Mouse (Mus musculus): ENCODE results near the gene Trim59. TPM values are rescaled to one million over a fixed set of nuclear protein-coding genes. Genes with fewer than 3 reads are reported as not detected.
"Not testable (repeated sequence)": the region's sequence is repeated elsewhere in the genome, so short reads cannot be mapped to it uniquely, and the experiment has no call there.

The Trim59 gene
- polyA plus RNA-seq, 1 experiment from 2014 or later: 66.3 TPM

- Histone ChIP-seq H3K27me3 (ENCODE audit: control insufficient read depth, insufficient read depth, low read length) (no peaks in the 10 kb centered on the region), H3K4me1 (ENCODE audit: control insufficient read depth in 2 of 2, insufficient read depth in 2 of 2, low read length in 2 of 2) (no peaks in the 10 kb centered on the region), H3K9ac (ENCODE audit: low read length) (no peak overlapping the region), H3K27ac (replicated peaks in 1 of 2; ENCODE audit: control insufficient read depth in 1 of 2, insufficient read depth in 1 of 2, low read depth in 2 of 2, low read length in 2 of 2) (no peak overlapping the region), H3K36me3 (ENCODE audit: control insufficient read depth, insufficient read depth, low read length) (peaks cover 91% of the 10 kb centered on the region), H3K4me3 (ENCODE audit: control insufficient read depth in 1 of 2, insufficient read depth in 1 of 2, low read depth in 1 of 2, low read length in 2 of 2) (no peak overlapping the region), H3K9me3 (ENCODE audit: control insufficient read depth, low read length) (no peaks in the 10 kb centered on the region), H3K4me2 (ENCODE audit: low read length) (no peak overlapping the region)
- 68% methylated on average over 1 of the region's 1 CpGs for WGBS
- ATAC-seq (ENCODE audit: insufficient number of reproducible peaks, insufficient read depth, low FRiP score, low read depth): no peak
Measured at GRCm38 (mm10) chr3:69026133-69026783, 18.3 kb downstream of the Trim59 start.

DNA sequence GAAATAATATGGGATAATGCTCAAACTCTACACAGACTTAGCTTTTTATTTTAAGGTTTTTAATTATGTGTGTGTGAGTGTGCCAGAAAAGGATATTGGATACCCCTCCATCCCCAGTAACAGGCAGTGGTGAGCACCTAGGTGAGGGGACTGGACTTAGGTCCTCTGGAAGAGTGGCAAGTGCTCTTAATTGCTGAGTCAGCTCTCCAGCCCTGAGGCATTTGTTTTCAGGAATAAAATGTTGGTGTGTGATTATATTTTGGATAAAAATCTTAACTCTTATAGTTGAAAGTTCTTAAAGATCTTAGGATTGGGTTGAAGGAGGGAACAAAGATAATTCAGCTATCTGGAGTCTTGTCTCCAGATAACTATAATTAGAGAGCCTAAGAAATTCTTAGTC lies 23.8 kb downstream of the Trim59 start:
- Histone ChIP-seq H3K4me3 (ENCODE audit: control insufficient read depth in 1 of 2, insufficient read depth in 1 of 2, low read depth in 1 of 2, low read length in 2 of 2) (no peak overlapping the region), H3K4me1 (ENCODE audit: control insufficient read depth in 2 of 2, insufficient read depth in 2 of 2, low read length in 2 of 2) (no peaks in the 10 kb centered on the region), H3K9me3 (ENCODE audit: control insufficient read depth, low read length) (no peaks in the 10 kb centered on the region), H3K27me3 (ENCODE audit: control insufficient read depth, insufficient read depth, low read length) (no peaks in the 10 kb centered on the region), H3K27ac (replicated peaks in 1 of 2; ENCODE audit: control insufficient read depth in 1 of 2, insufficient read depth in 1 of 2, low read depth in 2 of 2, low read length in 2 of 2) (no peak overlapping the region), H3K36me3 (ENCODE audit: control insufficient read depth, insufficient read depth, low read length) (peaks cover 96% of the 10 kb centered on the region), H3K4me2 (ENCODE audit: low read length) (no peak overlapping the region), H3K9ac (ENCODE audit: low read length) (no peak overlapping the region)
- no peak for ATAC-seq (ENCODE audit: insufficient number of reproducible peaks, insufficient read depth, low FRiP score, low read depth)

GRCm38 (mm10) chr3:69020285-69020684 lies 24.3 kb downstream of the Trim59 start:
- WGBS: 92% methylated on average over 2 of the region's 2 CpGs
- Histone ChIP-seq H3K27ac (replicated peaks in 1 of 2; ENCODE audit: control insufficient read depth in 1 of 2, insufficient read depth in 1 of 2, low read depth in 2 of 2, low read length in 2 of 2) (no peak overlapping the region), H3K4me1 (ENCODE audit: control insufficient read depth in 2 of 2, insufficient read depth in 2 of 2, low read length in 2 of 2) (no peaks in the 10 kb centered on the region), H3K9ac (ENCODE audit: low read length) (no peak overlapping the region), H3K4me2 (ENCODE audit: low read length) (no peak overlapping the region), H3K36me3 (ENCODE audit: control insufficient read depth, insufficient read depth, low read length) (peaks cover 92% of the 10 kb centered on the region), H3K9me3 (ENCODE audit: control insufficient read depth, low read length) (no peaks in the 10 kb centered on the region), H3K27me3 (ENCODE audit: control insufficient read depth, insufficient read depth, low read length) (no peaks in the 10 kb centered on the region), H3K4me3 (ENCODE audit: control insufficient read depth in 1 of 2, insufficient read depth in 1 of 2, low read depth in 1 of 2, low read length in 2 of 2) (no peak overlapping the region)
- ATAC-seq (ENCODE audit: insufficient number of reproducible peaks, insufficient read depth, low FRiP score, low read depth): no peak

GRCm38 (mm10) chr3:69018635-69019034 lies 25.9 kb downstream of the Trim59 start:
- peaks cover 89% of the 10 kb centered on the region for H3K36me3 ChIP-seq (ENCODE audit: control insufficient read depth, insufficient read depth, low read length)
- ATAC-seq (ENCODE audit: insufficient number of reproducible peaks, insufficient read depth, low FRiP score, low read depth): not testable (repeated sequence)

DNA sequence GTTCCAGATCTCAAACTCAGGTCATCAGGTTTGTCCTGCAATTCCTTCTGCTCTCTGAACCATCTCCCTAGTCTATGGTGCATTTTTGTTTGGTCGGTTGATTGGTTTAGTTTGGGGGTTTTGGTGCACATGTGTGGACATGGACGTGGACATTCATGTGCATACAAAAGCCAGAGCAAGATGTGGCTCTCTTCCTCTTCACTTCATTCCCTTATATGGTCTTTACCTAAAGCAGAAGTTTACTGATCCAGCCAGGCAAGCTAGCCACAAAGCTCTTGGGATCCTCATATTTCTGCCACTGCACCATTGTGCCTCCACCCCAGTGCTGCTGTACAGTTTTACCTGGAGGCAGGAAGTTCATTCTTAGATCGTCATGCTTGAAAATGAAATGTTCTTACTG lies 27.4 kb downstream of the Trim59 start:
- no peaks in the 10 kb centered on the region for H3K9me3 ChIP-seq (ENCODE audit: control insufficient read depth, low read length)
- no peak for ATAC-seq (ENCODE audit: insufficient number of reproducible peaks, insufficient read depth, low FRiP score, low read depth)
- H3K4me2 ChIP-seq (ENCODE audit: low read length): no peak overlapping the region
- peaks cover 89% of the 10 kb centered on the region for H3K36me3 ChIP-seq (ENCODE audit: control insufficient read depth, insufficient read depth, low read length)
- H3K27ac ChIP-seq (replicated peaks in 1 of 2; ENCODE audit: control insufficient read depth in 1 of 2, insufficient read depth in 1 of 2, low read depth in 2 of 2, low read length in 2 of 2): no peak overlapping the region
- no peak overlapping the region for H3K9ac ChIP-seq (ENCODE audit: low read length)
- 0 out of 4 replicates have a peak, but pooled peaks cover 0 to 2% of the 10 kb centered on the region in 2 experiments for H3K4me1 ChIP-seq (ENCODE audit: control insufficient read depth in 2 of 2, insufficient read depth in 2 of 2, low read length in 2 of 2)
- no peaks in the 10 kb centered on the region for H3K27me3 ChIP-seq (ENCODE audit: control insufficient read depth, insufficient read depth, low read length)
- H3K4me3 ChIP-seq (ENCODE audit: control insufficient read depth in 1 of 2, insufficient read depth in 1 of 2, low read depth in 1 of 2, low read length in 2 of 2): no peak overlapping the region
- WGBS: 87% methylated on average over 3 of the region's 3 CpGs

More at GRCm38 (mm10) chr3:69018635-69019034, 25.9 kb downstream of the Trim59 start:
- not testable (repeated sequence) for H3K9ac ChIP-seq (ENCODE audit: low read length); H3K4me3 ChIP-seq (ENCODE audit: control insufficient read depth in 1 of 2, insufficient read depth in 1 of 2, low read depth in 1 of 2, low read length in 2 of 2); H3K27me3 ChIP-seq (ENCODE audit: control insufficient read depth, insufficient read depth, low read length); H3K4me2 ChIP-seq (ENCODE audit: low read length); H3K4me1 ChIP-seq (ENCODE audit: control insufficient read depth in 2 of 2, insufficient read depth in 2 of 2, low read length in 2 of 2); H3K27ac ChIP-seq (replicated peaks in 1 of 2; ENCODE audit: control insufficient read depth in 1 of 2, insufficient read depth in 1 of 2, low read depth in 2 of 2, low read length in 2 of 2); H3K9me3 ChIP-seq (ENCODE audit: control insufficient read depth, low read length)
- 97% methylated on average over 2 of the region's 2 CpGs for WGBS

DNA sequence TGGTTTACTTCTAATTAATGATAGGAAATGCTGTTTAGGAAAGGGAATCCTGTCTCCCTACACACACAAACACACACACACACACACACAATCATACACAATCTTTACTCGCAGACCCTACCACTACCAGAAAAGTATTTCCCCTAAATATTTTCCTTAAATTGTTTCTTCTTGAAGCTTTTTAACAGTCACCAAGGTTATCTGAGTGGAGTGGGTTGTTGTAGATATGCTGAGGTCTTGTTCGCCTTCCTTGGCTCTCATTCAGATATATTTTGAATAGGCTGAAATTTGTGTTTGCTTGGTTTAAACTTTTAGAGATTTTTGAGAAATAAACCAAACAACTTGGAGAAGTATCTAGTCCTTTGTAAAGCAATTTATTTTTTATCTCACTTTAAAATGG lies 35.7 kb downstream of the Trim59 start:
- no peaks in the 10 kb centered on the region for H3K9me3 ChIP-seq (ENCODE audit: control insufficient read depth, low read length)
- whole genome bisulfite sequencing: 34% methylated on average over 2 of the region's 2 CpGs
- H3K36me3 ChIP-seq (ENCODE audit: control insufficient read depth, insufficient read depth, low read length): peaks cover 28% of the 10 kb centered on the region
- no peaks in the 10 kb centered on the region for H3K27me3 ChIP-seq (ENCODE audit: control insufficient read depth, insufficient read depth, low read length)
- H3K9ac ChIP-seq (ENCODE audit: low read length): peak overlapping the region; percentile 13; the same call in 1 of the 2 replicates
- peaks cover 0 to 8% of the 10 kb centered on the region in 2 experiments; a peak in 1 of 4 replicates for H3K4me1 ChIP-seq (ENCODE audit: control insufficient read depth in 2 of 2, insufficient read depth in 2 of 2, low read length in 2 of 2)
- H3K4me3 ChIP-seq (ENCODE audit: control insufficient read depth in 1 of 2, insufficient read depth in 1 of 2, low read depth in 1 of 2, low read length in 2 of 2): no peak overlapping the region; a peak in 1 of 4 replicates
- no peak overlapping the region for H3K27ac ChIP-seq (replicated peaks in 1 of 2; ENCODE audit: control insufficient read depth in 1 of 2, insufficient read depth in 1 of 2, low read depth in 2 of 2, low read length in 2 of 2)
- H3K4me2 ChIP-seq (ENCODE audit: low read length): peak overlapping the region; percentile 81
- ATAC-seq (ENCODE audit: insufficient number of reproducible peaks, insufficient read depth, low FRiP score, low read depth): no peak

GRCm38 (mm10) chr3:69006246-69006760 lies 38.3 kb downstream of the Trim59 start:
- H3K9me3 ChIP-seq (ENCODE audit: control insufficient read depth, low read length): no peaks in the 10 kb centered on the region

More at GRCm38 (mm10) chr3:69006246-69006760, 38.3 kb downstream of the Trim59 start:
- Histone ChIP-seq H3K9ac (ENCODE audit: low read length) (peak overlapping the region; percentile 87), H3K36me3 (ENCODE audit: control insufficient read depth, insufficient read depth, low read length) (peaks cover 8% of the 10 kb centered on the region), H3K4me2 (ENCODE audit: low read length) (peak overlapping the region; percentile 81), H3K4me3 (ENCODE audit: control insufficient read depth in 1 of 2, insufficient read depth in 1 of 2, low read depth in 1 of 2, low read length in 2 of 2) (peak overlapping the region; percentile 70 to 99), H3K4me1 (ENCODE audit: control insufficient read depth in 2 of 2, insufficient read depth in 2 of 2, low read length in 2 of 2) (peaks cover 0 to 11% of the 10 kb centered on the region in 2 experiments; a peak in 2 of 4 replicates), H3K27me3 (ENCODE audit: control insufficient read depth, insufficient read depth, low read length) (no peaks in the 10 kb centered on the region), H3K27ac (replicated peaks in 1 of 2; ENCODE audit: control insufficient read depth in 1 of 2, insufficient read depth in 1 of 2, low read depth in 2 of 2, low read length in 2 of 2) (peak overlapping the region; percentile 95 to 97)
- ATAC-seq (ENCODE audit: insufficient number of reproducible peaks, insufficient read depth, low FRiP score, low read depth): no peak
- WGBS: 3% methylated on average over 21 of the region's 21 CpGs
